23 mouse cellular contexts compared by ENCODE assay signal in the genomic region with DNA sequence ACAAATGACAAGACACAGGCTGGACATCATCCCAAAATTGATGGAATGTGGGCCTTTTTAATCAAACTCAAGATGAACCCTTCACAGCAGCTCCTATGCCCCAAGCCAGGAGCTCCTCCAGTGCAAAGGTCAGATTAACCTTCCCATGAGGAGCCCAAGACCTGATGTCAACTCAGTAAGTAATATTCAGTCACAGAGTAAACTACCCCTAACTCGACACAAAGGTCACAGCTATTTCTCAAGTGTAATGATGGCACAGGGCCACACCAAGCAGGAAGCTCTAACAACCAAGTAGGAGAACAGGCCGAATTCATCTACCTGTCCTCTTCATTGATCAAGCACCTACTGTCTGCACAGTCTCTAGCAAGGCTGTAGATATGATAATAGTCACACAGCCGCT. TPM values are rescaled to one million over a fixed set of nuclear protein-coding genes. Genes with fewer than 3 reads are reported as not detected.
DNase-seq lines count a peak whose midpoint lies in the region; ATAC-seq and TF ChIP-seq lines count a peak whose summit lies in the region.
"Had no signal": no experiment of that assay in that cellular context is flagged by ENCODE, and none has a peak within 500 bp of the region (broad histone marks: within the 10 kb centered on the region; RNA-seq: fewer than 3 reads in every experiment).

No protein-coding gene starts in this region.

- no peak overlapping the region for H3K4me3 ChIP-seq in kidney, embryonic 16.5 days (ENCODE audit: low read length)
- H3K4me3 ChIP-seq in liver, adult 2 months (ENCODE audit: insufficient read depth, low read depth, low read length) = no peak overlapping the region
- H3K4me3 ChIP-seq in liver, embryonic 11.5 days (ENCODE audit: low read depth, low read length) = no peak overlapping the region
- H3K4me3 ChIP-seq in testis, adult 2 months (ENCODE audit: control insufficient read depth, low read depth, low read length) = peak overlapping the region; percentile 75
- H3K4me3 ChIP-seq: embryonic facial prominence, embryonic 12.5 days; embryonic facial prominence, embryonic 15.5 days; gastrocnemius, adult 2 months; hindbrain, embryonic 12.5 days had no signal

- WGBS in kidney, embryonic 16.5 days = 81% methylated on average over 3 of the region's 3 CpGs
- WGBS in liver, adult 2 months = 21% methylated on average over 3 of the region's 3 CpGs
- whole genome bisulfite sequencing in liver, embryonic 11.5 days = 86% methylated on average over 3 of the region's 3 CpGs

- H3K4me1 ChIP-seq in kidney, embryonic 16.5 days (ENCODE audit: insufficient read depth, low read length) = peaks cover 26% of the 10 kb centered on the region
- H3K4me1 ChIP-seq in liver, adult 2 months (ENCODE audit: control insufficient read depth, insufficient read depth, low read length) = peaks cover 17% of the 10 kb centered on the region
- peaks cover 11% of the 10 kb centered on the region for H3K4me1 ChIP-seq in liver, embryonic 11.5 days (replicated peaks; ENCODE audit: control insufficient read depth, insufficient read depth, low read length)
- H3K4me1 ChIP-seq in testis, adult 2 months (ENCODE audit: control insufficient read depth, insufficient read depth, low read length) = peaks cover 14% of the 10 kb centered on the region
- H3K4me1 ChIP-seq: embryonic facial prominence, embryonic 12.5 days; hindbrain, embryonic 12.5 days had no signal

- no peak for ATAC-seq in kidney, embryonic 16.5 days (ENCODE audit: low FRiP score, low TSS enrichment)
- no peak for ATAC-seq in liver, embryonic 11.5 days (replicated peaks; ENCODE audit: low FRiP score)
- ATAC-seq: activated CD4-positive, CD25-positive, alpha-beta regulatory T cell, adult 4 months; forebrain, embryonic 14.5 days; forebrain, postnatal 0 days had no signal

- DNase-seq in kidney, adult 11 months = peak; percentile 54
- no peak for DNase-seq in kidney, postnatal 10 days
- peak; percentile 44 to 61 for DNase-seq in kidney, adult 8-10 months
- DNase-seq in liver, adult 2 months (ENCODE audit: extremely low read depth, low read depth, low spot score) = peak; percentile 81
- DNase-seq in liver, embryonic 11.5 days (ENCODE audit: low spot score) = no peak
- no peak for DNase-seq in testis, postnatal 14 days (ENCODE audit: low spot score)
- DNase-seq: adrenal gland, postnatal 10 days; adrenal gland, postnatal 36 days; cerebellum, adult 18-20 months; cerebellum, adult 9-10 months; cerebellum, postnatal 14 days; forebrain, postnatal 0 days; gastrocnemius, adult 2 months; gastrocnemius, postnatal 14 days; heart, adult 11 months had no signal

- no peak for TF ChIP-seq POLR2A in liver, adult 2 months (IDR thresholded peaks at IDR 0.05; ENCODE audit: extremely low read depth, insufficient read depth, low read length)
- TF ChIP-seq POLR2A in testis, adult 2 months (IDR thresholded peaks at IDR 0.05; ENCODE audit: control insufficient read depth, low read depth, low read length) = no peak

- H3K9ac ChIP-seq in kidney, embryonic 16.5 days (replicated peaks; ENCODE audit: low read length) = no peak overlapping the region
- H3K9ac ChIP-seq in liver, adult 2 months (ENCODE audit: low read depth, low read length) = no peak overlapping the region
- H3K9ac ChIP-seq in liver, embryonic 11.5 days (ENCODE audit: low read depth, low read length) = no peak overlapping the region
- H3K9ac ChIP-seq: embryonic facial prominence, embryonic 12.5 days; embryonic facial prominence, embryonic 15.5 days; forebrain, postnatal 0 days; hindbrain, embryonic 12.5 days had no signal

- H3K79me2 ChIP-seq in liver, adult 2 months (ENCODE audit: control insufficient read depth, insufficient read depth, low read length) = peaks cover 9% of the 10 kb centered on the region; the same call in 1 of the 2 replicates

- peaks cover 10% of the 10 kb centered on the region for H3K9me3 ChIP-seq in kidney, embryonic 16.5 days (ENCODE audit: low read length)
- H3K9me3 ChIP-seq in liver, embryonic 11.5 days (ENCODE audit: control insufficient read depth, low read length) = no peaks in the 10 kb centered on the region
- H3K9me3 ChIP-seq: embryonic facial prominence, embryonic 15.5 days had no signal

- H3K27me3 ChIP-seq in kidney, embryonic 16.5 days (ENCODE audit: insufficient read depth, low read length) = no peaks in the 10 kb centered on the region
- no peaks in the 10 kb centered on the region for H3K27me3 ChIP-seq in liver, adult 2 months (ENCODE audit: control insufficient read depth, insufficient read depth, low read length)
- no peaks in the 10 kb centered on the region for H3K27me3 ChIP-seq in liver, embryonic 11.5 days (replicated peaks; ENCODE audit: control insufficient read depth, insufficient read depth, low read length)
- no peaks in the 10 kb centered on the region for H3K27me3 ChIP-seq in testis, adult 2 months (ENCODE audit: control insufficient read depth, insufficient read depth, low read length)
- H3K27me3 ChIP-seq: embryonic facial prominence, embryonic 12.5 days; embryonic facial prominence, embryonic 15.5 days; hindbrain, embryonic 12.5 days had no signal

- no peak for TF ChIP-seq CTCF in liver, adult 2 months (IDR thresholded peaks at IDR 0.05; ENCODE audit: low read depth, low read length)
- TF ChIP-seq CTCF in testis, adult 2 months (IDR thresholded peaks at IDR 0.05; ENCODE audit: control insufficient read depth, insufficient read depth, insufficient replicate concordance, low read depth, low read length) = no peak

- no peak overlapping the region for H3K4me2 ChIP-seq in kidney, embryonic 16.5 days (replicated peaks; ENCODE audit: low read depth, low read length)
- H3K4me2 ChIP-seq in liver, embryonic 11.5 days = no peak overlapping the region
- H3K4me2 ChIP-seq: embryonic facial prominence, embryonic 12.5 days; embryonic facial prominence, embryonic 15.5 days; heart, embryonic 11.5 days; hindbrain, embryonic 12.5 days had no signal

- no peak overlapping the region for H3K27ac ChIP-seq in kidney, embryonic 16.5 days (ENCODE audit: low read length)
- H3K27ac ChIP-seq in liver, adult 2 months (replicated peaks; ENCODE audit: insufficient read depth, low read depth, low read length) = peak overlapping the region; percentile 30; the same call in 1 of the 2 replicates
- no peak overlapping the region for H3K27ac ChIP-seq in liver, embryonic 11.5 days (ENCODE audit: low read depth, low read length)
- no peak overlapping the region for H3K27ac ChIP-seq in testis, adult 2 months (ENCODE audit: control insufficient read depth, insufficient read depth, low read depth, low read length)
- H3K27ac ChIP-seq: embryonic facial prominence, embryonic 12.5 days; embryonic facial prominence, embryonic 15.5 days; gastrocnemius, adult 2 months; hindbrain, embryonic 12.5 days had no signal

- H3K36me3 ChIP-seq in kidney, embryonic 16.5 days (ENCODE audit: insufficient read depth, low read length) = peaks cover 31% of the 10 kb centered on the region
- H3K36me3 ChIP-seq in liver, adult 2 months (ENCODE audit: control insufficient read depth, insufficient read depth, low read length) = peaks cover 19% of the 10 kb centered on the region
- peaks cover 18% of the 10 kb centered on the region for H3K36me3 ChIP-seq in liver, embryonic 11.5 days (ENCODE audit: control insufficient read depth, insufficient read depth, low read length)
- H3K36me3 ChIP-seq in testis, adult 2 months (ENCODE audit: control insufficient read depth, insufficient read depth, low read length) = no peaks in the 10 kb centered on the region

RNA-seq across cellular contexts. Expression of a gene that starts 35.9 kb away (rescaled TPM):
- polyA plus RNA-seq in kidney, embryonic 16.5 days (2015; fragmentation: Nextera tagmentation; extraction: Ambion mirVana) = 7.0 TPM in 2 replicates
- 14.1 and 23.2 TPM in 2 replicates for total RNA-seq in liver, adult 2 months (2014; rRNA removed)
- polyA plus RNA-seq in liver, adult 2 months (2012; rRNA removed) = 32.6 and 42.4 TPM in 2 replicates
- polyA plus RNA-seq in liver, embryonic 11.5 days (2014; fragmentation: Nextera tagmentation; extraction: Ambion mirVana) = 5.4 and 6.3 TPM in 2 replicates
- polyA plus RNA-seq in testis, adult 2 months (2012; rRNA removed) = 24.9 and 25.3 TPM in 2 replicates

RNA-seq across cellular contexts. Expression of a gene that starts 57.6 kb away (rescaled TPM):
- polyA plus RNA-seq in kidney, embryonic 16.5 days (2015; fragmentation: Nextera tagmentation; extraction: Ambion mirVana) = 46.1 and 46.4 TPM in 2 replicates
- total RNA-seq in liver, adult 2 months (2014; rRNA removed) = 10.6 and 20.1 TPM in 2 replicates
- polyA plus RNA-seq in liver, adult 2 months (2012; rRNA removed) = 18.4 and 26.9 TPM in 2 replicates
- polyA plus RNA-seq in liver, embryonic 11.5 days (2014; fragmentation: Nextera tagmentation; extraction: Ambion mirVana) = 27.9 and 31.3 TPM in 2 replicates
- 319 and 328 TPM in 2 replicates for polyA plus RNA-seq in testis, adult 2 months (2012; rRNA removed)

Comparison
In these comparisons a context has a peak if more than half of its experiments do, and no peak if none do; other contexts are left out.
1. DNase-seq: peak in kidney, adult 11 months (single experiment), kidney, adult 8-10 months (2 of 2) and liver, adult 2 months (single experiment); none in kidney, postnatal 10 days (single experiment), liver, embryonic 11.5 days (single experiment) and testis, postnatal 14 days (single experiment).